Mouse (Mus musculus) thymus, adult 2 months (tissue): ENCODE results near the gene Gm49510. TPM values are rescaled to one million over a fixed set of nuclear protein-coding genes. Genes with fewer than 3 reads are reported as not detected.

Source experiments
- DNase-seq: peaks from one replicate; pipeline ENCODE4 v3.0.0; 2021
- H3K27ac ChIP-seq: fragments of 200-500 bp; 2 replicates; pipeline ENCODE4 v1.5.1; 2012; ENCODE audit warnings: low read length, control low read depth; ENCODE audit not compliant: control insufficient read depth, insufficient read depth
- H3K27me3 ChIP-seq: fragments of 200-500 bp; 2 replicates; pipeline ENCODE4 v1.6.1; 2012; ENCODE audit warnings: mild to moderate bottlenecking, low read length, moderate library complexity, mixed read lengths; ENCODE audit not compliant: control insufficient read depth, insufficient read depth
- H3K36me3 ChIP-seq: fragments of 200-500 bp; 2 replicates; pipeline ENCODE4 v1.6.1; 2012; ENCODE audit warnings: mild to moderate bottlenecking, low read length, moderate library complexity; ENCODE audit not compliant: control insufficient read depth, insufficient read depth
- H3K4me1 ChIP-seq: fragments of 200-500 bp; replicated peaks from 2 replicates; pipeline ENCODE4 v1.6.1; 2012; ENCODE audit warnings: low read length; ENCODE audit not compliant: control insufficient read depth, insufficient read depth
- H3K4me3 ChIP-seq: fragments of 200-500 bp; 2 replicates; pipeline ENCODE4 v1.5.1; 2012; ENCODE audit warnings: mild to moderate bottlenecking, low read length, control low read depth, moderate library complexity; ENCODE audit not compliant: control insufficient read depth, insufficient read depth
- CTCF ChIP-seq: fragments of 200-500 bp; IDR thresholded peaks from 2 replicates; pipeline ENCODE4 v1.5.1; 2012; ENCODE audit warnings: mild to moderate bottlenecking, control low read depth, low read length, moderate library complexity, borderline replicate concordance; ENCODE audit not compliant: control insufficient read depth, poor library complexity, insufficient read depth; ENCODE audit errors: extremely low read depth
- POLR2A ChIP-seq: fragments of 200-500 bp; IDR thresholded peaks from 2 replicates; pipeline ENCODE4 v1.6.1; 2012; ENCODE audit warnings: mild to moderate bottlenecking, low read length, control low read depth, moderate library complexity; ENCODE audit not compliant: control insufficient read depth, poor library complexity, insufficient read depth; ENCODE audit errors: extremely low read depth
- WGBS: fragments of 180-500 bp; shearing (Covaris S2); methylation state at CpG from one replicate; pipeline ENCODE4 v1.1.7; 2018; 5-methylcytosine and 5-hydroxymethylcytosine counted together
- polyA plus RNA-seq: library from polyadenylated mRNA; depleted of rRNA; stranded (reverse); fragments of >200 nt; gene quantifications from 2 replicates; pipeline ENCODE4 v1.2.3, GENCODE M21; 2012; rRNA removed

Gene Gm49510
- polyA plus RNA-seq, 1 experiment = 0.08 TPM

DNA sequence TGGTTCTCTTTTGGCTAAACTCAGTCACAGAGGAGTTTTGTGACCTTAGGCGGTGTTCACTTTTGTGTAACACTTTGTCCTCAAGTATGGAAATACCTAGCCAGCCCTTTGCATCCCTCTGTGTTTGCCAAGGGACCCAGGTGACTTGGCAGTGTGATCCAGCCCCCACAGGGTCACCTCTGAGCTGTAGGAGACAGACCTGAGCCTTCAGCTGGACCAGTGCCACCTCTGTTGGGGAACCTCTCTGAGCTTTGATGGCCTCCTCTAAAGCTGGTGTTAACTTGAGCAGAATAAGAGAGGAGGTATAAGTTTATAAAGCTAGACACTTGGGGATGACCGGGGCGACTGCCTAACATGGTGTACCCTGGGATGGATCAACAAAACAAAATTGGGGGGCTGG, 49.4 kb downstream of the Gm49510 start:
- H3K4me1 ChIP-seq = no peaks in the 10 kb centered on the region
- H3K27me3 ChIP-seq = peaks cover 20% of the 10 kb centered on the region
- TF ChIP-seq CTCF (no peak), POLR2A (no peak)
- H3K27ac ChIP-seq = no peak overlapping the region
- no peaks in the 10 kb centered on the region for H3K36me3 ChIP-seq
- WGBS = 99% methylated on average over 3 of the region's 3 CpGs
- DNase-seq = no peak
- no peak overlapping the region for H3K4me3 ChIP-seq

DNA sequence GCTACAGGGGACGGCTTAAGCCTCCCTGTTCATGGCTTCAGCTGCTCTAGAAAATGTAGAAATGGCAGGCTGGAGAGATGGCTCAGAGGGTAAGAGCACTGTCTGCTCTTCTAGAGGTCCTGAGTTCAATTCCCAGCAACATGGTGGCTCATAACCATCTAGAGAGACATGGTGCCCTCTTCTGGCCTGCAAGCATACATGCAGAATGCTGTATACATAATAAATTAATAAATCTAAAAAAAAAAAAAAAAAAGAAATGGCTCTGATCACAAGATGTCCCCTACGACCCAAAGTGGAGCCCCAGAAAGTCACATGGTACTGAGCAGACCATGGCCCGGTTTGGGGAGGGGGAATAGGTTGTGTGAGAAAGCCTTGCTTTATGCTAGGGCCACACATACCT, 56.2 kb downstream of the Gm49510 start:
- H3K4me3 ChIP-seq = no peak overlapping the region
- no peak for TF ChIP-seq POLR2A
- TF ChIP-seq CTCF = no peak
- no peak for DNase-seq
- no peak overlapping the region for H3K27ac ChIP-seq
- H3K27me3 ChIP-seq = no peaks in the 10 kb centered on the region
- 72% methylated on average over 3 of the region's 3 CpGs for WGBS
- H3K36me3 ChIP-seq = no peaks in the 10 kb centered on the region
- H3K4me1 ChIP-seq = no peaks in the 10 kb centered on the region

DNA sequence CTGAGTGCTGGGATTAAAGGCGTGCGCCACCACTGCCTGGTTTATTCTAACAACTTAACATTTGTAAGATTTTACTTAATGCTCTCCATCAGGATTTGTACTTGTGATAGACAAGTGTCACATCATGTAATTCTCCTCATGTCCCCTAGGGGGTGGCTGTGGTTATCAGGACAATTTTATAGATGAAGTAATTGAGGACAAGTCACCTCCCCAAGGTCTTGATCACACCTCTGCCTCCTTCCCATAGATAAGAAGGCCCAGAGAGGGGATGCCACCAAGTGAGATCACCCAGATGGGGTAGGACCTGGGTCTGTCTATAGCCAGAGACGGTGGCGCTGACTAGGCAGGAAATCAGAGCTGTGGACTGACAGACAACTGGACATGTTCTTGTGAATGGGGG, 56.9 kb downstream of the Gm49510 start:
- H3K27me3 ChIP-seq = no peaks in the 10 kb centered on the region
- DNase-seq = no peak
- no peak overlapping the region for H3K27ac ChIP-seq
- H3K4me1 ChIP-seq = no peaks in the 10 kb centered on the region
- no peaks in the 10 kb centered on the region for H3K36me3 ChIP-seq
- H3K4me3 ChIP-seq = no peak overlapping the region
- TF ChIP-seq POLR2A (no peak), CTCF (no peak)
- WGBS = 93% methylated on average over 4 of the region's 4 CpGs

DNA sequence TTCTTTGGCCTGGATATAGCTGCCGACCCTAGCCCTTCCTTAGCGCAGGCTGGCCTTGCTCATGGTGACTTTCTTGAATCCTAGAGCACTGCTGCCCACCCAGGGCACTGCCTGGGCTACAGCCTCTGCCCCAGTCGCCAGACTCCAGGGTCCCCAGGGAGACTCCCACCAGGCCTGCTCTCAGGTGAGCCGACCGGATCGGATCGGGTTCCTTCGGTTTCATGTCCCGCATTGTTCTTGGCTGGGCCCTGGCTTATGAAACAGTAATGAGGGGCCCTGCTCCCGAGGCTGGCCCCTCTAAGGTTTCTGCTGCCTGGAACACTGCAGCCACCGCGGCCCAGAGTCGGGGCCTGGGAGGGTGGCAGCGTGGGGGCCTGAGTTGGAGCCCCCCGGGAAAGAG, 57.6 kb downstream of the Gm49510 start:
- no peak for TF ChIP-seq POLR2A
- no peak for TF ChIP-seq CTCF
- WGBS = 90% methylated on average over 15 of the region's 15 CpGs
- Histone ChIP-seq H3K27me3 (no peaks in the 10 kb centered on the region), H3K27ac (no peak overlapping the region), H3K4me1 (no peaks in the 10 kb centered on the region), H3K4me3 (no peak overlapping the region), H3K36me3 (no peaks in the 10 kb centered on the region)
- no peak for DNase-seq

DNA sequence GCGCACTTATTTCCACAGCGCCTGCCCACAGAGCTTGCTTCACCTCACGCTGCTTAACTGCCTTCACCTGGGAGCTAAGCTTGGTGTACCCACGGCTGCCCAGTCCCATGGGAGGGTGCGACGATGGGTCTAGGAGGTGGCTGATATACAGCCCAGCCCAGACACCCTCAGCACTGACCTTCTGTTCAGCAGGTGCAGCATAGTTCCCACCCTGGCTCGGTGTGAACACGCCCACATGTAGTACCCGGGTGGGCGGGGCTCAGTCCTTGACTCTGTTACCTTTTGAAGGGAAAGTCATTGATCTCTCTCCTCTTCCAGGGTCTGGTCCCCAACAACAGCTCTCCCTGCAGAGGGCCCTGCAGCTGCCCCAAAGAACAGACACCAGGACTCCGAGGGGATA, 60.1 kb downstream of the Gm49510 start:
- Histone ChIP-seq H3K36me3 (no peaks in the 10 kb centered on the region), H3K4me3 (no peak overlapping the region), H3K27me3 (no peaks in the 10 kb centered on the region), H3K27ac (no peak overlapping the region), H3K4me1 (no peaks in the 10 kb centered on the region)
- 85% methylated on average over 11 of the region's 11 CpGs for WGBS
- no peak for DNase-seq
- no peak for TF ChIP-seq POLR2A
- no peak for TF ChIP-seq CTCF

DNA sequence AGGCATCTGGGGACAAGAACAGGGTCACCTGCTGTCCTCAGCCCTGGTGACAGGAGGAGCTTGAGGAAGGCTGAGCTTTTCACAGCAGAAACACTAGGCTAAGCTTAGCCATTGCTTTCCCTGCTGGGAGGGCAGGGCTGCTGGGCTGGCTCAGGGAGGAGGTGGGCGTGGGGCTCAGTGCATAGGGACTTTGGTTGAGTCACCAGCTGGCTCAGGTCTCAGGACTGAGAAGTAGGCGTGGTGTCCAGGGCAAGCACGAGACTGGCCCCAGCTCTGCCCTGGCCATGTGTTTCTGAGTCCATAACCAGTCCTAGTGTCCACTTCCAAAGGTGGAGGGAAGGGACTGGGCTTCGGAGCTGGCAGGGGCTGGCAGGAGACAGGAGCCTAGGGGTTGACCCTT, 60.6 kb downstream of the Gm49510 start:
- Histone ChIP-seq H3K4me3 (no peak overlapping the region), H3K36me3 (no peaks in the 10 kb centered on the region), H3K27me3 (no peaks in the 10 kb centered on the region), H3K4me1 (no peaks in the 10 kb centered on the region), H3K27ac (no peak overlapping the region)
- DNase-seq = no peak
- TF ChIP-seq POLR2A (no peak), CTCF (no peak)
- WGBS = 76% methylated on average over 4 of the region's 4 CpGs

DNA sequence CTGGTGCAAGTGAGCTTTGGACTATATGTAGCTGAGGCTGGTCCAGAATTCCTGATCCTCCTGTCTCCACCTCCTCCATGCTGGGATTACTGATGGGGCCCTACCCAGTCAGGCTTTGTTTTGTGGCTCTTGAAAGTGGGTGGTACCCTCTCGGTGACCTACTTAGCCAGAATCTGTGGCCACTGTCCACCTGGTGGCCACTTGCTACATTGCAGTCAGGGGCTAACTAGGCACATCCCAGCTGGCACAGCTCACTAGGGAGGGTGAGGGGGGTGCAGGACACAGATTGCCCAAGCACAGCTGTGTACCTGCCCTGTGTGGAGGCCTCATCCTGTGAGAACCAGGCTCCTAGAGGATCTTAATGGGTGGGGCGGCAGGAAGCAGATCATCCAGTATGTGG, 63.4 kb downstream of the Gm49510 start:
- peak; percentile 21 for DNase-seq
- TF ChIP-seq CTCF (peak; percentile 47; the same call in 1 of the 2 replicates), POLR2A (no peak)
- Histone ChIP-seq H3K4me1 (no peaks in the 10 kb centered on the region), H3K4me3 (no peak overlapping the region), H3K27ac (no peak overlapping the region), H3K27me3 (no peaks in the 10 kb centered on the region), H3K36me3 (no peaks in the 10 kb centered on the region)
- 36% methylated on average over 2 of the region's 2 CpGs for WGBS

Other genes starting within 250 kb of the Gm49510 start
- 4.7 and 8.4 TPM in 2 replicates for gene Elfn2, start 180.9 kb upstream of the Gm49510 start, polyA plus RNA-seq
- 97.5 and 110 TPM in 2 replicates for gene Mfng, start 126.2 kb upstream of the Gm49510 start, polyA plus RNA-seq
- 12.6 and 13.0 TPM in 2 replicates for gene Card10, start 96.6 kb upstream of the Gm49510 start, polyA plus RNA-seq
- gene Cdc42ep1, start 57.0 kb upstream of the Gm49510 start, polyA plus RNA-seq = 8.1 and 12.5 TPM in 2 replicates
- gene Lgals2, start 44.1 kb upstream of the Gm49510 start, polyA plus RNA-seq = 2.9 and 4.8 TPM in 2 replicates
- 137 and 155 TPM in 2 replicates for gene Gga1, start 22.5 kb upstream of the Gm49510 start, polyA plus RNA-seq
- gene Sh3bp1, start 101 bp downstream of the Gm49510 start, polyA plus RNA-seq = 371 and 412 TPM in 2 replicates
- 72.0 and 94.8 TPM in 2 replicates for gene Pdxp, start 14.3 kb downstream of the Gm49510 start, polyA plus RNA-seq
- gene Lgals1, start 27.1 kb downstream of the Gm49510 start, polyA plus RNA-seq = 359 and 428 TPM in 2 replicates
- 26.8 and 27.9 TPM in 2 replicates for gene Nol12, start 35.3 kb downstream of the Gm49510 start, polyA plus RNA-seq
- gene Triobp, start 48.1 kb downstream of the Gm49510 start, polyA plus RNA-seq = 52.2 and 70.7 TPM in 2 replicates
- 35.7 and 52.0 TPM in 2 replicates for gene H1f0, start 128.8 kb downstream of the Gm49510 start, polyA plus RNA-seq
- gene Galr3, start 142.2 kb downstream of the Gm49510 start, polyA plus RNA-seq = 0.71 and 1.6 TPM in 2 replicates
- gene Ankrd54, start 163.2 kb downstream of the Gm49510 start, polyA plus RNA-seq = 171 and 181 TPM in 2 replicates
- 205 and 212 TPM in 2 replicates for gene Eif3l, start 175.5 kb downstream of the Gm49510 start, polyA plus RNA-seq
- gene Micall1, start 209.2 kb downstream of the Gm49510 start, polyA plus RNA-seq = 46.1 and 47.3 TPM in 2 replicates
- gene Polr2f, start 241.3 kb downstream of the Gm49510 start, polyA plus RNA-seq = 37.3 and 38.0 TPM in 2 replicates
- gene 1700088E04Rik, start 241.6 kb downstream of the Gm49510 start, polyA plus RNA-seq = 1.3 and 1.8 TPM in 2 replicates